Mouse (Mus musculus): ENCODE results near the gene Cep78. TPM values are rescaled to one million over a fixed set of nuclear protein-coding genes. Genes with fewer than 3 reads are reported as not detected.

Cep78 gene
- polyA plus RNA-seq, 1 experiment, result 21.7 TPM

GRCm38 (mm10) chr19:15963011-15963695 lies 21.6 kb downstream of the Cep78 start:
- no peak for DNase-seq (ENCODE audit: low read depth)
- TF ChIP-seq POLR2A (IDR thresholded peaks at IDR 0.05; ENCODE audit: borderline replicate concordance, extremely low read depth, insufficient read depth, insufficient read length, poor library complexity, severe bottlenecking) (no peak), CTCF (IDR thresholded peaks at IDR 0.05; ENCODE audit: borderline replicate concordance, extremely low read depth, insufficient read depth, insufficient read length) (no peak)

DNA sequence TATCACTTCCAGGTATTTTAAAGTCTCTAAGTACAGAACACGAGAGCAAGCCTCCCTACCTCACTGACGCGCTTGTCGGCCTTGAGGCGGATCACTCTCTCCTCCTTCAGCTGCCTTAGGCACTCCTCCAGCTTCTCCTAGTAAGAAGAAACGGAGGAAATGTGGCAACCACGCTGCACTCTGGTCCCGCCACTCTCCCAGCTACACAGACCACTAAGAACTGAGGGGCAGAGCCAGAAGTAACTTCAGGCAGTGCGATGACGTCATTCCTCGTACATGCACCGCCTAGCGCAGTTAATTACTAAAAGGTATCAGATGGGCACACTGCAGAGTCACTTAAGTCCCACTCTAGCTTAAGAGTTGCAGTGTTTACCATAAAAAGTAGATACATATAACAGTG lies 22.5 kb downstream of the Cep78 start:
- peak; percentile 38 for DNase-seq (ENCODE audit: low read depth)
- no peak for TF ChIP-seq CTCF (IDR thresholded peaks at IDR 0.05; ENCODE audit: borderline replicate concordance, extremely low read depth, insufficient read depth, insufficient read length)
- TF ChIP-seq POLR2A (IDR thresholded peaks at IDR 0.05; ENCODE audit: borderline replicate concordance, extremely low read depth, insufficient read depth, insufficient read length, poor library complexity, severe bottlenecking), result no peak

DNA sequence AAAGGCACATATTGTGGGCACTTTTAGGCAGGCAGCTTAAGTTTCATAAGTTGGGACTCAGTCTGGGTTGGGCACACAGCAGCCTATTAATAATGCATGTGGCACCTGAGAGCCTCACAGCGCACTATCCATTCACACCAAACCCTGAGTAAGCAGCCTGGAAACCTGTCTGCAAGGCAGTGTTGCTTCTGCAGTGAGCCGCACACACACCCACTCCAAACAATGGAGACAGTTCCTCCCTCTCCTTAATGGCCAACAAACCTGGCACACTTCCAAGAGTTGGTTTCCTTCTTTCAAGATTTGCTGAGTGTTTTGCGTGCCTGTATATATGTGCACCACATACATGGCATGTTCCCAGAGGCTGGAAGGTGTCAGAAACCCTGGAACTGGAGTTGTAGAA lies 34.6 kb downstream of the Cep78 start:
- peak; percentile 41 for DNase-seq (ENCODE audit: low read depth)
- TF ChIP-seq CTCF (IDR thresholded peaks at IDR 0.05; ENCODE audit: borderline replicate concordance, extremely low read depth, insufficient read depth, insufficient read length) (no peak), POLR2A (IDR thresholded peaks at IDR 0.05; ENCODE audit: borderline replicate concordance, extremely low read depth, insufficient read depth, insufficient read length, poor library complexity, severe bottlenecking) (no peak)

DNA sequence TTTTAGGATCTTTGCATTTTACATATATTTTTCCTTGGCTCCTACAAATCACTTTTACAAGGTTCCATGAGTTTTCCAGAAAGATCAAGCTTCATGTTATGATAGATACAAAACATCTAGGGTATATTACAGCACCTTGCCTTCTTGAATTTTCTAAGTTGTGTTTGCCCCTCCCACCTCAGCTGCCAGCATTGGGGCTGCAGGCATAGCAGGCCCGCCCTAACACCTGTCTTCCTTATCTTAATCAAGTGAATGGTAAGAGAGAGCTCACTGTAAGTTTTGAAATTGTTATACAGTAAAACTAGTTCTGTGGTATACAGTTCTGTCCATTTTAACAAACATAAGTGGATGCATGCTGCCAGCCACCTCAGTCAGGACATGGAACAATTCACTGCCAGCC lies 35.9 kb downstream of the Cep78 start:
- DNase-seq (ENCODE audit: low read depth), result no peak
- TF ChIP-seq CTCF (IDR thresholded peaks at IDR 0.05; ENCODE audit: borderline replicate concordance, extremely low read depth, insufficient read depth, insufficient read length), result no peak
- TF ChIP-seq POLR2A (IDR thresholded peaks at IDR 0.05; ENCODE audit: borderline replicate concordance, extremely low read depth, insufficient read depth, insufficient read length, poor library complexity, severe bottlenecking), result no peak

GRCm38 (mm10) chr19:15948426-15948825 lies 36.4 kb downstream of the Cep78 start:
- no peak for TF ChIP-seq CTCF (IDR thresholded peaks at IDR 0.05; ENCODE audit: borderline replicate concordance, extremely low read depth, insufficient read depth, insufficient read length)
- TF ChIP-seq POLR2A (IDR thresholded peaks at IDR 0.05; ENCODE audit: borderline replicate concordance, extremely low read depth, insufficient read depth, insufficient read length, poor library complexity, severe bottlenecking), result no peak
- no peak for DNase-seq (ENCODE audit: low read depth)

DNA sequence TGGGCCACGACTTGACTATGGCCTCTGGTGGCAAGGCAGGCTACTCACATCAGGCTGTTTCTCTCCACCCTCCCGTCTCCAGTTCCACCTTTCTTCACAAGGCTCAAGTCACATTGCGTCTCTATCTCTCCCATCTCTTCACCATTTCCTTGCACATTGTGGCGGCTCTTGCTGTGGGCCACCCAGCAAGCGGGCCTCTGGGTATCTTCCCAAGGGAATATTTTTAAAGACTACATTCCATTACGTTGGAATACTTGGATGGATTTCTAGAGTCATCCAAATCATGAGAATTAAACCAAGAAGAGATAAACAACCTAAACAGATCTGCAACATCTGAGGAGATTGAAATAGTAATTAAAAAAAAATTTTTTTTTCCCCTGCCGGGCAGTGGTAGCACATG lies 37.6 kb downstream of the Cep78 start, which contains the start of gene Psat1:
Gene Psat1 (minus strand): TSS at position 101 of the 400 bp plus-strand sequence.
- DNase-seq (ENCODE audit: low read depth), result no peak
- no peak for TF ChIP-seq POLR2A (IDR thresholded peaks at IDR 0.05; ENCODE audit: borderline replicate concordance, extremely low read depth, insufficient read depth, insufficient read length, poor library complexity, severe bottlenecking)
- no peak for TF ChIP-seq CTCF (IDR thresholded peaks at IDR 0.05; ENCODE audit: borderline replicate concordance, extremely low read depth, insufficient read depth, insufficient read length)

- DNase-seq (ENCODE audit: low read depth), result no peak
- TF ChIP-seq POLR2A (IDR thresholded peaks at IDR 0.05; ENCODE audit: borderline replicate concordance, extremely low read depth, insufficient read depth, insufficient read length, poor library complexity, severe bottlenecking), result no peak
- no peak for TF ChIP-seq CTCF (IDR thresholded peaks at IDR 0.05; ENCODE audit: borderline replicate concordance, extremely low read depth, insufficient read depth, insufficient read length)
These were observed 38.1 kb downstream of the Cep78 start for GRCm38 (mm10) chr19:15946663-15947062.

DNA sequence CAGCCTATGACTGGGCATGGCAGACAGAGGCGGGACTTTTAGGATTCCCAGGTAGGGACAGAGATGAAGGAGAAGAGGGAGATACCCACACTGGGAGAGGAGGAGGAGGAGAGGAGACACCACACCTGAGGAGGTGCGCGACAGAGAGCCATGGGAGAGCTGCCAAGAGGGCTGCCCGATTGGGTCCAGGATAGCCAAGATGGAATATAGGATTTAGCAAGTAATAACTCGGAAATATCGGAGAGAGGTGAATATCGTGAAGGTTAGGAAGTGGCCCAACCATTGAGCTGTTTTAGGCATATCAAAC lies 41.7 kb downstream of the Cep78 start:
- TF ChIP-seq POLR2A (IDR thresholded peaks at IDR 0.05; ENCODE audit: borderline replicate concordance, extremely low read depth, insufficient read depth, insufficient read length, poor library complexity, severe bottlenecking) (no peak), CTCF (IDR thresholded peaks at IDR 0.05; ENCODE audit: borderline replicate concordance, extremely low read depth, insufficient read depth, insufficient read length) (no peak)
- no peak for DNase-seq (ENCODE audit: low read depth)

DNA sequence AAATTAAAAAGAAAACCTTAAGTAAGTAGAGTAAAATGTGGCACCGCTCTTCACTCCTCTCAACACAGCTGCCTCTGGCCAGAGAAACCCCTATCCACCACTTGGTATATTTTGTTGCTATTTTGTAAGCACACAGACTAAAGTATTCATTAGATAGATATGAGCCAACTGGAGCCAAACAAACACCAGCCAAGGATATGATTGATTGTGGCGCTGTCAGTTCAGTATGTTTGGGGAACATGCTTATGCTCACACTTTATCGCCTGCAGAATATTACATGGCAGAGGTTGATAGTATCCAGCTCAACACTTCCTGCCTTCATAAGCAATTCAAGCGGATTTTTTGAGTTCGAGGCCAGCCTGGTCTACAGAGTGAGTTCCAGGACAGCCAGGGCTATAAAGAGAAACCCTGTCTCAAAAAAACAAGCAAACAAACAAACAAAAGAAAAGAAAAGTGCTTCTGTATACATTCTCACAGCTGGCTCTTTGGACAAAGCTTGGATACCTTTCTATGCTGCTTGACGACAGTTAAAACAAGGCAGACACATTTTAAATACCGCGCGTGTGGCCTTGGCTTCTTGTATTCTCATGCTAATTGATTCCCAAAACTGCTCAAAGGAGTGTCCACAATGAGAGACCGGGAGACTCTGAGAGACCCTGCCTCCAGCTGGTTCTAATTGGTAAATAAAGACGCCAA lies 42.2 kb downstream of the Cep78 start:
- TF ChIP-seq CTCF (IDR thresholded peaks at IDR 0.05; ENCODE audit: borderline replicate concordance, extremely low read depth, insufficient read depth, insufficient read length) (no peak), POLR2A (IDR thresholded peaks at IDR 0.05; ENCODE audit: borderline replicate concordance, extremely low read depth, insufficient read depth, insufficient read length, poor library complexity, severe bottlenecking) (no peak)
- peak; percentile 48 for DNase-seq (ENCODE audit: low read depth)

DNA sequence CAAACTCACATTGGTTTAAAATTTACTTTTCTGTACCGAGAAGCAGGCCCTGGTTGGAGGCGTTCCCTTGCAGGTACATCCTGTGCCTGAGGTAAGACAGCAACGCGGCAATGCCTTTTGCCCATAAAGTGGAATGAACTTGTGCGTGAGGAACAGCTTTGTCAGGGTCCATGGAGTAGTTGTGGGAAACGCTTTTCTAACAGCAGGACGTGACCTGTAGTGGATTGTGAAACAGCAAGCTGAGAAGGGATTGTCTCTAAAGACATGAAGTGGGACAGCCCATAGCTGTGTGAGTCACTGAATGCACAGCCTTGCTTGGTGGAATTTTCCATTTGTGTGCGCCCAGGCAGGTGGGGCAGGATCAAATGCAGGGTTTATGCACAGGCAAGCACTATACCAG lies 43.4 kb downstream of the Cep78 start:
- no peak for DNase-seq (ENCODE audit: low read depth)
- TF ChIP-seq CTCF (IDR thresholded peaks at IDR 0.05; ENCODE audit: borderline replicate concordance, extremely low read depth, insufficient read depth, insufficient read length) (no peak), POLR2A (IDR thresholded peaks at IDR 0.05; ENCODE audit: borderline replicate concordance, extremely low read depth, insufficient read depth, insufficient read length, poor library complexity, severe bottlenecking) (no peak)

GRCm38 (mm10) chr19:15925719-15926045 lies 59.1 kb downstream of the Cep78 start:
- peak; percentile 98 for DNase-seq (ENCODE audit: low read depth)
- TF ChIP-seq CTCF (IDR thresholded peaks at IDR 0.05; ENCODE audit: borderline replicate concordance, extremely low read depth, insufficient read depth, insufficient read length) (no peak), POLR2A (IDR thresholded peaks at IDR 0.05; ENCODE audit: borderline replicate concordance, extremely low read depth, insufficient read depth, insufficient read length, poor library complexity, severe bottlenecking) (no peak)

Measured in brain, embryonic 14.5 days (tissue).